Mouse (Mus musculus) heart, postnatal 0 days (tissue): ENCODE results near the gene H2afy. TPM values are rescaled to one million over a fixed set of nuclear protein-coding genes. Genes with fewer than 3 reads are reported as not detected.
A peak's percentile ranks its signal among the peaks of the same experiment; 100 is the strongest.

Experiments
- ATAC-seq: fragments of 200-750 bp; cut with Nextera tagmentation; 2 replicates; pipeline ENCODE4 v1.8.0; 2017; ENCODE audit warnings: low read depth, moderate number of reproducible peaks, moderate library complexity; ENCODE audit not compliant: insufficient read depth
- DNase-seq: peaks from one replicate; pipeline ENCODE4 v3.0.0-alpha.2; 2016; ENCODE audit warnings: low spot score
- H3K27ac ChIP-seq: fragments of 300-500 bp; sonication (generic); 2 replicates; pipeline ENCODE4 v1.5.1; 2014; ENCODE audit warnings: low read depth, mild to moderate bottlenecking
- H3K27me3 ChIP-seq: fragments of 300-500 bp; sonication (generic); 2 replicates; pipeline ENCODE4 v1.6.1; 2014; ENCODE audit warnings: low read length, mixed read lengths; ENCODE audit not compliant: control insufficient read depth, insufficient read depth
- H3K36me3 ChIP-seq: fragments of 300-500 bp; sonication (generic); replicated peaks from 2 replicates; pipeline ENCODE4 v1.6.1; 2014; ENCODE audit warnings: low read length, mixed read lengths; ENCODE audit not compliant: control insufficient read depth, insufficient read depth
- H3K4me1 ChIP-seq: fragments of 300-500 bp; sonication (generic); 2 replicates; pipeline ENCODE4 v1.6.1; 2014; ENCODE audit warnings: antibody characterized with exemption; ENCODE audit not compliant: control insufficient read depth, insufficient read depth
- H3K4me2 ChIP-seq: fragments of 300-500 bp; sonication (generic); 2 replicates; pipeline ENCODE4 v1.6.1; 2014; ENCODE audit warnings: low read depth, mild to moderate bottlenecking, low read length, moderate library complexity
- H3K4me3 ChIP-seq: fragments of 300-500 bp; sonication (generic); 2 replicates; pipeline ENCODE4 v1.5.1; 2014; ENCODE audit warnings: low read depth, low read length
- H3K9ac ChIP-seq: fragments of 300-500 bp; sonication (generic); replicated peaks from 2 replicates; pipeline ENCODE4 v1.6.1; 2014; ENCODE audit warnings: low read depth, low read length, mixed read lengths
- H3K9me3 ChIP-seq: fragments of 300-500 bp; sonication (generic); replicated peaks from 2 replicates; pipeline ENCODE4 v1.6.1; 2016; ENCODE audit warnings: low read length; ENCODE audit not compliant: control insufficient read depth
- CTCF ChIP-seq: IDR thresholded peaks from 2 replicates; pipeline ENCODE4 v1.5.1; 2016; ENCODE audit warnings: antibody characterized with exemption, control low read depth, low read depth
- EP300 ChIP-seq: IDR thresholded peaks from 2 replicates; pipeline ENCODE4 v1.6.1; 2016; ENCODE audit warnings: antibody characterized with exemption, low read depth
- WGBS: fragments of 180-500 bp; shearing (Covaris S2); extraction: QIAGEN DNeasy Blood & Tissue Kit; methylation state at CpG from one replicate; pipeline ENCODE4 v1.1.7; 2014; 5-methylcytosine and 5-hydroxymethylcytosine counted together
- polyA plus RNA-seq: library from polyadenylated mRNA; unstranded; fragments of >200 nt; fragmentation: Nextera tagmentation; extraction: Ambion mirVana; gene quantifications from 2 replicates; pipeline ENCODE4 v1.2.1, GENCODE M21; 2015
- total RNA-seq: library from RNA; depleted of rRNA; stranded (reverse); fragments of >200 nt; gene quantifications from 2 replicates; pipeline ENCODE4 v1.2.3, GENCODE M21; 2014; ENCODE audit warnings: low replicate concordance

The H2afy gene
- total and polyA plus RNA-seq, 2 experiments from 2014 or later = 45.0 to 61.7 TPM

DNA sequence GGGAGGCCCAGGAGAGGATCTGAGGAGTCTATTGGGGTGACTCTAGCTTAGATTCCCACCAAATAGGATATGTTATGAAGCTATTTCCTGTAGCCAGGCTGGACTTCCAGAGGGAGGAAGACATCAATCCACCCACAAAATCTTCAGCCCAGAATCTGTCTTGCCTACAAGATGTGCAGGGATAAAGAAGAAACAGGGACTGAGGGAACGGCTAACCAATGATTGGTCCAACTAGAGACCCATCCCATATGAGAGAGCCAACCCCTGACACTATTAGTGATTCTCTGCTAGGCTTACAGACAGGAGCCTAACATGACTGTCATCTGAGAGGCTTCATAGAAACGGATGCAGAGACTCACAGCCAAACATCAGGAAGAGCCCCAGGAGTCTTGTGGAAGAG lies 7.9 kb upstream of the H2afy start:
- H3K27ac ChIP-seq = no peak overlapping the region
- ATAC-seq = no peak
- WGBS = 51% methylated on average over 2 of the region's 2 CpGs
- no peak for TF ChIP-seq EP300
- no peak overlapping the region for H3K9ac ChIP-seq
- no peaks in the 10 kb centered on the region for H3K9me3 ChIP-seq
- H3K27me3 ChIP-seq = no peaks in the 10 kb centered on the region
- H3K4me1 ChIP-seq = no peaks in the 10 kb centered on the region
- H3K4me3 ChIP-seq = no peak overlapping the region
- H3K4me2 ChIP-seq = no peak overlapping the region
- H3K36me3 ChIP-seq = no peaks in the 10 kb centered on the region
- DNase-seq = no peak

DNA sequence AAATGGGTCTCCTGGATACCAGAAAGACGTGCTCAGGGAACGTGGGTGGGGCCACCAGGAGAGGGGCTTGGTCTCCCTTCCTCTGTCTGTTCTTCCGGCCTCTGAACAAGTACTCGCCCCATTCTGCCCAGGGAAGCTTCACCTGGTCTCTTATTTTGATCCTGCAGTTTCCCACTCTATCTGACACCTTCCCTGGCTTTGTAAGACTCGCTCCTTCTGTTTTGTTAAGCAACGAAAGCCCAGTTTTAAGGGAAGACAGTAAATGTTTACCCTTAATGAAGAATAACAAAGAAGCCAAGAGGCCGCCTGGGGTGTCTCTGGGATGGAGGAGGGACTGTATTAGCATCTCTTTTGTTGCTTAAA lies 7.0 kb upstream of the H2afy start:
- H3K9me3 ChIP-seq = no peaks in the 10 kb centered on the region
- H3K27ac ChIP-seq = no peak overlapping the region
- DNase-seq = no peak
- no peak overlapping the region for H3K9ac ChIP-seq
- H3K4me1 ChIP-seq = no peaks in the 10 kb centered on the region
- no peaks in the 10 kb centered on the region for H3K27me3 ChIP-seq
- ATAC-seq = no peak
- no peak for TF ChIP-seq EP300
- TF ChIP-seq CTCF = no peak
- no peak overlapping the region for H3K4me3 ChIP-seq
- WGBS = 39% methylated on average over 7 of the region's 7 CpGs
- H3K36me3 ChIP-seq = no peaks in the 10 kb centered on the region
- no peak overlapping the region for H3K4me2 ChIP-seq

DNA sequence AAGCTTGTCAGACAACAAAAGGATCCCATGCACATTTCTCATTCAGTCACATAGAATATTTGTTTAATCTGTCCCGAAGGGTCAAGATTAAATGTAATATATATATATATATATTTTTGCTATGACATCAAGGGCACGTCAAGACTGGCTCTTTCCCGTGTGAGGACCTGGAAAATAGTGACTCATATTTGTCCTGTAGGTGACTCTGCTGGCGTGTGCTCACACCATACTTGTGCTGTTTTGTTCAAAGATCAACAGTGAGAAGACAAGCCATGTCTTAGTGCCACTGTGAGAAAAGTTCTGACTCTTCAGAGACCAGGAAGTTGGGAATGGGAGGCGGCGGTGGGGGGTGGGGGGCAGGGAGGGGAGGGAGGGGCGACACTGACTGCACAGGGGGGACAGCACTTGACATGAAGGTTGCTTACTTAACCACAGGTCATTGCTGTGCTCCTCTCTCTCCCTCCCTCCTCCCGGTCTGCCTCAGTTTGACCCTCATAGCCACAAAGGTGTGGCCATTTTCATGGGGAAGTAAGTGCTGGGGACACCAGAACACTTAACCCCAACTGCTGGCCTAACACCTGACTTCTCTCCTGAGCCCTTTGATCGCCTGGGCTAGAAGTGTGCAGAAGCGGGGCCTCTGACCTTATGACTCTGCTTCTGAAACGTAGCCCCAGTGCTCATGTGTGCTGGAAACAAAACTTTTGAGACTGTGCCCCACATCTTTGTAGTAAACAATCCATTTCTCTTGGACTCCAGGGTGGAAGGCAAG lies 6.4 kb upstream of the H2afy start:
- no peak for DNase-seq
- no peaks in the 10 kb centered on the region for H3K4me1 ChIP-seq
- H3K4me2 ChIP-seq = no peak overlapping the region
- no peaks in the 10 kb centered on the region for H3K9me3 ChIP-seq
- ATAC-seq = no peak
- 39% methylated on average over 11 of the region's 11 CpGs for WGBS
- no peaks in the 10 kb centered on the region for H3K27me3 ChIP-seq
- no peak overlapping the region for H3K4me3 ChIP-seq
- H3K9ac ChIP-seq = no peak overlapping the region
- H3K27ac ChIP-seq = no peak overlapping the region
- TF ChIP-seq EP300 = no peak
- TF ChIP-seq CTCF = no peak
- no peaks in the 10 kb centered on the region for H3K36me3 ChIP-seq

DNA sequence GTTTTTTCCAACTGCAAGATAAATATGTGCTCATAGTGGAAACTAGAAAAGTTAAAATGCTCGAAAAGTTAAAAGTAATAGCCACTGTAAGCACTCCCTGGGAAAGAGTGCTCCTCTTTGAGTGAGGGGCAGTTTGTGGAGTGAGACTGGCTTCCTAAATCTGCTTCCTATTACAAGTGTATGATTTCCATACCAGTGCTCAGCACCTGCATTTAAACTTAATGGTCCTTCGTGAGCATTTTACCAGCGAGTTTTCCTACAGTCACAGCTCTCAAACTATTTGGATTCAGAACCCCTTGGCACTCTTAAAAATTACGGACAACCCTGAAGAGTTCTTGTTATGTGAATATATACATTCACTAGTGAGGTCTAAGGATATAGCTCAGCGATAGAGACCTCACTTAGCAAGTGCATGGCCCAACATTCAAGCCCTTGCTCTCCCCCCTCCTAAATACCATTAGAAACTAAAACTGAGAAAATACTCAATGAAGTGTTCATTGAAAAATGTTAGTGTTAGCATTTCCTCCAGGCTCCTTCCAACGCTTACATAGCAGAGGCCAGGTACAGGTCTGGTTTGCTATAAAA lies 3.1 kb upstream of the H2afy start:
- Histone ChIP-seq H3K4me3 (no peak overlapping the region), H3K27me3 (no peaks in the 10 kb centered on the region), H3K9me3 (no peaks in the 10 kb centered on the region), H3K36me3 (no peaks in the 10 kb centered on the region), H3K4me1 (peaks cover 3% of the 10 kb centered on the region), H3K9ac (no peak overlapping the region), H3K27ac (no peak overlapping the region), H3K4me2 (no peak overlapping the region)
- DNase-seq (no peak), ATAC-seq (no peak)
- 56% methylated on average over 6 of the region's 6 CpGs for WGBS
- TF ChIP-seq CTCF (no peak), EP300 (no peak)

DNA sequence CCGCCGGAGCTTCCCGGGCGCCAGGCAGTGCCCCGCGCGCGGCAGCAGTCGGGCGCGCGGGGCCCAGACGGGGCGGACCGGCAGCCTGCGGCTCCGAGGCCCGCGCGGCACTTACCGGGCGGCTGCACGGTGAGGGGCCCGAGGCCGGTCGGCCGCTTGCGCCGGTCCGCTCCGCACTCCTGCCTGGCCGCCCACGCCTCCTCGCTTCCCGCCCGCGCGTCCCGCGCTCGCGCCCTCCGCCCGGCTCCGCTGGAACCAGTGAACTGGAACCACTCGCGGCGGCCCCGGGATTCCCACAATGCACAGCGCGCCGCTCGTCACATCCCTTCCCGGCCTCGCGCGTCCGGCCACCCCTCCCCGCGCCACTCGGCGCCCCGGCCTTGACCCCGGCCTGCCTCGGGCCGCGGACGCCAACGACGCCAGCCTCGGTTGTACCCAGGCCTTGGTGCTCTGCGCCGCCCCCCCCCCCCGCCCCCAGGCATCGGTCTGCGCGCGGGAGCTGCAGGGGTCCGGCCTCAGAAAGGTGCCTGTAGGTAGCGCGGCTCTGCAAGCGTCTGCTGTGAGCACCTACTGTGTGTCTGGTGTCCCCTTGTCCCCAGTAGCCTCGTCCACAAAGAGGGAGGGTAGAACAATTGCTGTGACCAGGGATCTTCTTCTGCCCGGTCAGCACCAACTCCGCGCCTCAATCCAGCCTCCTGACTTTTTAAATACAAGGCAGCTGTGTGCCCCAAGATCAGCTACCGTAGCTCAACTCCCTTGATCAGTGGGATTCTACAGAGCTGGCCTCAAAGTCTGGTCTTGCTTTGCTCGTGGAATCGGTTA lies 719 bp downstream of the H2afy start:
- no peaks in the 10 kb centered on the region for H3K9me3 ChIP-seq
- under 1% methylated on average over 69 of the region's 89 CpGs for WGBS
- H3K27ac ChIP-seq = peak overlapping the region; percentile 83
- H3K4me1 ChIP-seq = peaks cover 25% of the 10 kb centered on the region
- peak overlapping the region; percentile 98 for H3K9ac ChIP-seq
- peak overlapping the region; percentile 90 for H3K4me2 ChIP-seq
- ATAC-seq = peak; percentile 92
- H3K36me3 ChIP-seq = no peaks in the 10 kb centered on the region
- peak; percentile 37; the same call in 1 of the 2 replicates for TF ChIP-seq EP300
- TF ChIP-seq CTCF = no peak
- H3K27me3 ChIP-seq = no peaks in the 10 kb centered on the region
- H3K4me3 ChIP-seq = peak overlapping the region; percentile 97
- DNase-seq = peak; percentile 77
